Mouse (Mus musculus) erythroid progenitor cell, adult 5-6 weeks (primary cell): ENCODE data around the gene Gm20661. TPM values are rescaled to one million over a fixed set of nuclear protein-coding genes. Genes with fewer than 3 reads are reported as not detected.
A peak's percentile ranks its signal among the peaks of the same experiment; 100 is the strongest.

Experiments
- ATAC-seq: replicated peaks from 2 replicates; pipeline ENCODE4 v1.8.0; 2016; ENCODE audit warnings: moderate number of reproducible peaks, mild to moderate bottlenecking, moderate TSS enrichment, inconsistent platforms; ENCODE audit not compliant: poor library complexity, low FRiP score, severe bottlenecking
- total RNA-seq, 2 experiments: library from RNA; stranded (forward) in 1 of 2; stranded (reverse) in 1 of 2; fragments of 150-400 nt in 1 of 2; fragments of 186-747, 209-891 nt in 1 of 2; gene quantifications; 2 replicates each; pipeline versions ENCODE4 v1.2.3 to v1.2.4; 2015 to 2017; ENCODE audit warnings: low replicate concordance in 2 of 2

Gene Gm20661
- total RNA-seq, 2 experiments from 2014 or later: 4.2 TPM; not detected in 1

DNA sequence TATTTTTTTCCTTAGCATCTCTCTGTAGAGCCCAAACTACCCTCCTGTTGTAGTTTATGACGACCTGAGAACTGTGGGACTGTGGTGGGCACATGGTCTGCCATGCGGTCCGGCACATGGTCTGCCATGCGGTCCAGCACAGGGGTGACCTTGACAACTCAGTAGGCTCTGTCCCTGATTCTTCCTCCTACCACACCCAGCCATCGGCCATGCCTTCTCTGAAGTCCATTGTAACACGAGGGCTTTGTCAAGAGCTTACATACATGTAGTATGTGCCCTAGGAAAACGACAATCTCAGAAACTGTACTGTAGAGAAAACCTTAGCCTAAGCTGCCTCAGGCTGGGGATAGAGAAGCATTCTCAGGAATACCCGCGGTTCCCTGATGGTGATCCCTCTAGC is 18.2 kb upstream of the Gm20661 start:
- ATAC-seq: no peak

DNA sequence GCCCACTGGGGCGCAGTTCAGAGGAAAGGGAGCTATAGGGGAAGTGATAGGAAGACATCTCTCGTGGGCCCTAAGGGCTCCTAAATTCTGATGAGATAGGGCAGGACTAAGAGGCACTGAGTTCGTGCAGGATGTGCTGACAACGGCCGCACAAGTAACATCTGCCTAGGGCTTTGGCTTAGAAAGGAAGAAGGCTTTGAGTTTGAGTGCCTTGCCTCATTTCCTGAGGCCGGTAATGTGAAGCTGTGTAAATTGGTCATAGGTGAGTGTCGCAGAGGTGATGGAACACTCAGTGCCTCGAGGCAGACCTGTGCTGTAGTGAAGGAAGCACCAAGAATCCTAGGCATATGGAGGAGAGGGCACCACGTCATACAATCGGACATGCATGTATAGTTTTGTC is 16.2 kb upstream of the Gm20661 start:
- no peak for ATAC-seq

DNA sequence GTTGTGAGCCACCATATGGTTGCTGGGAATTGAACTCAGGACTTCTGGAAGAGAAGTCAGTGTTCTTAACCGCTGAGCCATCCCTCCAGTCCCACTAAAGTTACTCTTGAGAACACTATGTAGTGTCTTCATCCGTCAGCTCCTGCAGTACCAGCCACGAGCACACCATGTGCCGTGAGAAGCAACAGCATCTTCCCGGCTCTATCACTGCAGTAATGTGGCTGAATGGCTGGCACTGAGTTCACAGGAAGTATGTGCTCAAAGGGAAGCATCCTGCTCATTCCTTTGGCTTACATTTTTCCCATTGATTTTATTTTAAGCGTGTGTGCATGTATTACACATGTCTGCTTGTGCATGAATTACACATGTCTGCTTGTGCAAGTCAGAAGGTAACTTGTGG is 15.4 kb upstream of the Gm20661 start:
- no peak for ATAC-seq

GRCm38 (mm10) chr9:107968531-107968930 is 14.3 kb upstream of the Gm20661 start:
- ATAC-seq: no peak

- no peak for ATAC-seq
These were observed 12.5 kb upstream of the Gm20661 start for GRCm38 (mm10) chr9:107970311-107970710.

- ATAC-seq: peak; percentile 74
These were observed 10.9 kb upstream of the Gm20661 start for GRCm38 (mm10) chr9:107971690-107972541.

DNA sequence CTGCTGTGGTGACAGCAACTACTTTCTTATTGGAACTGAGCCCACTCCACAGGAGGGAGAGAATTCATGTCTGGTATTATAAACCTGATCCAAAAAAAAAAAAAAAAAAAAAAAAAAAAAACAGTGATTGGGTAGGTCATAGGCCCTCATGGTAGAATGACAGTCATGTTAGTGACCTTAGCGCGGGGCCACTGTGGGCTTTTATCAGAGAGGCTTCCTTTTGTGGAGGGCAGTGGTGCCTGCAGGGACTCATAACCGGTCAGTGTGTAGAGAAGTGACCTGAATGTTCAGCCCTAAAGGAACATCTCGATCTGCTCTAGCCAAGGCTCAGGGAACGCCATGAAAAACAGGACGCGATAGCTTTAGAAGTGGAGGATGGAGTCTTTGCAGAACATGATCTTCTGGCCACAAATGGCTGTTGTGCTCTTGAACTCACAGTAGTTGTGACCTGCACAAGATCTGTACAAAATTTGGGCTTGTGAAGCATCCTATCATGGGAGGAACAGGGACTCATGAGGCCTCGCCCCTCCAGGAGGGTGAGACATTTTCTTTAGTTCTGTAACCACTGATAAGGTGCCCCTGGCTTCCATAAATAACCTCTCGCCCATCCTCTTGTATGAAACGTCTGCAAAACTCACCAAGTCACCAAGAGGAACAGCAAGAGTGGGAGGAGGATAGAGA is 8.2 kb upstream of the Gm20661 start:
- ATAC-seq: peak; percentile 64

DNA sequence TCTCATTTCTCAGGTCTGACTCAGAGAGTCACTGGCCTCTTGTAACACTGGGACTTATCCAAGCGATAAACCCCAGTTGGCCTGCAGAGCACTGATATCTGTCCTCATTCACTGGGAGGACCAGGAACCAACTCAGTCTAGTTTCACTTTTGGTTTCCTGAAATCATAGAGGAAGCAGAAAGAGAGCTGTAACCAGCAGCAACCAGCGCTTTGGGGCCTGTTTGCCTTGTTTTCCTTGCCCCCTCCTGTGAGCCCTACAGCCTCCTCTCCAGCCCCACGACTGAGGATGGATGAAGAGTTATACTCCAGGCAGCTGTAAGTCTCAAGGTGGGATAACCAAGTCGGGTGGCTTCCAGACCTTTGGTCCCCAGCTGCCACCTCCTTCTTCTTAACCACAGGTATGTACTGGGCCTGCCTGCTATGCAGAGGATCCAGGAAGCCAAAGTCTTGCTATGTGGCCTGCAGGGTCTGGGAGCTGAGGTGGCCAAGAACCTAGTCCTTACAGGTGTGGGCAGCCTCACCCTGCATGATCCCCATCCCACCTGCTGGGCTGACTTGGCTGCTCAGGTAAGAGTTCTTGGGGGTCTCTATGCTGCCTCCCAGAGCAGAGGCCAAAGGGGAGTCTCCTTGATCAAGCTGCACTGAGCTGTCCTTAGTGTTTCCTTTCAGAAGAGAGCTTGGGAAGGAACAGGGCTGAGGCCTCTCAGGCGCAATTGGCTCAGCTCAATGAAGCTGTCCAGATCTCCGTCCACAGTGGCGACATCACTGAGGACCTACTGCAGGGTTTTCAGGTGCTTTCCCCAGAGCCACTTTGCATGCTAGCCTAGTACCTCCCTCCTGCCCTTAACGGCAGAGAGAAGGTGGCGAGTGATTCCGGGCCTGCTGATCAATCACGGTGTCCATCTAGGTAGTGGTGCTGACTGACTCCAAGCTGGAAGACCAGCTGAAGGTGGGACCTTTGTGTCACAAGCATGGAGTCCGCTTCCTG is 7.2 kb upstream of the Gm20661 start, which contains the start of gene Uba7:
Gene Uba7 (plus strand): TSS at position 107 of the 988 bp plus-strand sequence.
- peak; percentile 65 for ATAC-seq

GRCm38 (mm10) chr9:107978815-107979214 is 4.0 kb upstream of the Gm20661 start:
- no peak for ATAC-seq

GRCm38 (mm10) chr9:107981684-107982605 is 913 bp upstream of the Gm20661 start:
- no peak for ATAC-seq

- ATAC-seq: no peak
These were observed 598 bp downstream of the Gm20661 start for GRCm38 (mm10) chr9:107983421-107983890.

- no peak for ATAC-seq
These were observed 1.3 kb downstream of the Gm20661 start for GRCm38 (mm10) chr9:107984052-107984753.

DNA sequence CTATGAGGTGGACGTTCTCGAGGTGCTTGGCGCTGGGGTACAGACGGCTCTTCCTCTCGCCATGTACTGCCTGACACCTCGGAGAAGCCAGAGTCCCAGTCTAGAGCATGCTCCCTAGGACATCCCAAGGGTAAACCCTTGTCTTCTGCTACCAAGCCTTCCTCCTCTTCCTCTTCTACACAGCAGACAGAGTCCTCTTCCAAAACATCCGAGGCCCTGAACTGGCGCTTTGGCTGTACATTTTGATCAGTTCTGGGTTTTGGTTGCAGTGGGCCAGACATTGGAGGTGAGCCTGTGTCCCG is 1.8 kb downstream of the Gm20661 start:
- ATAC-seq: 0 out of 2 replicates have a peak, but pooled peaks have one; percentile 2

GRCm38 (mm10) chr9:107985131-107986119 is 2.6 kb downstream of the Gm20661 start, which contains the start of gene Inka1:
Gene Inka1 (minus strand): TSS chr9:107985879.
- ATAC-seq: peak; percentile 74

- peak; percentile 39 for ATAC-seq
These were observed 3.5 kb downstream of the Gm20661 start for GRCm38 (mm10) chr9:107986376-107986775.

GRCm38 (mm10) chr9:107987950-107988349 is 5.1 kb downstream of the Gm20661 start:
- ATAC-seq: no peak

DNA sequence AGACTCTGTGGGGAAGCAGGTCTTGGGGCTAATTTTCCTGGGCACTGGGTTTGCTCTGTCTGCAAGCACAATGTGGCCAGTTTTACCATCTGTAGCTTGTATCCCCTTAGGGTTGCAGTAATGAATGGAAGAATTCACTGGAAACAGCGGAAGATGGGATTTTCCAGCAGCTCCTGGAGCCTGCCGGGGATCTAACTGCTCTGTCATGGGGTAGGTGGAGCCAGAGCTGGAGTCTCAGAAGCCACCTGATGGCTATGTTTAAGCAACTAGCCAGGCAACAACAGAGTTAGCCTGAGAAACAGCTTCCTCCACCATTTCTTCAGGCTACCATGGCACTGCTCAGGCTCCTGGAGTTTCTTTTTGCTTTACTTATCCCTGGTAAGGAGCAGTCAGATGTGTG is 9.3 kb downstream of the Gm20661 start, which contains the start of gene Cdhr4:
Gene Cdhr4 (plus strand): TSS at position 301 of the 400 bp plus-strand sequence.
- ATAC-seq: no peak
